Mouse (Mus musculus) embryonic facial prominence, embryonic 11.5 days (tissue): ENCODE measurements around the gene Hoxd8. TPM values are rescaled to one million over a fixed set of nuclear protein-coding genes. Genes with fewer than 3 reads are reported as not detected.

Source experiments
- ATAC-seq: fragments of 200-750 bp; cut with Nextera tagmentation; replicated peaks from 2 replicates; pipeline ENCODE4 v1.8.0; 2017; ENCODE audit warnings: low read depth; ENCODE audit not compliant: insufficient number of reproducible peaks, low FRiP score, low TSS enrichment
- DNase-seq: peaks from one replicate; pipeline ENCODE4 v3.0.0-alpha.2; 2015; ENCODE audit warnings: low spot score
- H3K27ac ChIP-seq: fragments of 300-500 bp; sonication (generic); replicated peaks from 2 replicates; pipeline ENCODE4 v1.5.1; 2014; ENCODE audit warnings: mild to moderate bottlenecking, low read depth, low read length, control low read depth
- H3K27me3 ChIP-seq: fragments of 300-500 bp; sonication (generic); 2 replicates; pipeline ENCODE4 v1.6.1; 2014; ENCODE audit warnings: mild to moderate bottlenecking, low read length, moderate library complexity, mixed read lengths; ENCODE audit not compliant: control insufficient read depth, insufficient read depth
- H3K36me3 ChIP-seq: fragments of 300-500 bp; sonication (generic); replicated peaks from 2 replicates; pipeline ENCODE4 v1.6.1; 2014; ENCODE audit warnings: low read depth, mild to moderate bottlenecking, low read length, moderate library complexity, mixed read lengths; ENCODE audit not compliant: control insufficient read depth, insufficient read depth
- H3K4me1 ChIP-seq: fragments of 300-500 bp; sonication (generic); 2 replicates; pipeline ENCODE4 v1.6.1; 2014; ENCODE audit warnings: low read length, mixed read lengths; ENCODE audit not compliant: control insufficient read depth, insufficient read depth
- H3K4me2 ChIP-seq: fragments of 300-500 bp; sonication (generic); 2 replicates; pipeline ENCODE4 v1.6.1; 2014; ENCODE audit warnings: low read depth, mild to moderate bottlenecking, control low read depth, low read length, moderate library complexity
- H3K4me3 ChIP-seq: fragments of 300-500 bp; sonication (generic); 2 replicates; pipeline ENCODE4 v1.5.1; 2014; ENCODE audit warnings: low read depth, low read length, control low read depth
- H3K9ac ChIP-seq: fragments of 300-500 bp; sonication (generic); replicated peaks from 2 replicates; pipeline ENCODE4 v1.6.1; 2014; ENCODE audit warnings: mild to moderate bottlenecking, control low read depth, low read length
- H3K9me3 ChIP-seq: fragments of 300-500 bp; sonication (generic); replicated peaks from 2 replicates; pipeline ENCODE4 v1.6.1; 2016; ENCODE audit warnings: mild to moderate bottlenecking, low read length, inconsistent platforms, mixed read lengths; ENCODE audit not compliant: control insufficient read depth
- WGBS: fragments of 180-500 bp; shearing (Covaris S2); extraction: QIAGEN DNeasy Blood & Tissue Kit; methylation state at CpG from one replicate; pipeline ENCODE4 v1.1.7; 2014; 5-methylcytosine and 5-hydroxymethylcytosine counted together
- polyA plus RNA-seq: library from polyadenylated mRNA; unstranded; fragments of >200 nt; fragmentation: Nextera tagmentation; extraction: Ambion mirVana; gene quantifications from 2 replicates; pipeline ENCODE4 v1.2.1, GENCODE M21; 2014

Hoxd8 gene
- polyA plus RNA-seq, 1 experiment from 2014 or later: 0.18 TPM

DNA sequence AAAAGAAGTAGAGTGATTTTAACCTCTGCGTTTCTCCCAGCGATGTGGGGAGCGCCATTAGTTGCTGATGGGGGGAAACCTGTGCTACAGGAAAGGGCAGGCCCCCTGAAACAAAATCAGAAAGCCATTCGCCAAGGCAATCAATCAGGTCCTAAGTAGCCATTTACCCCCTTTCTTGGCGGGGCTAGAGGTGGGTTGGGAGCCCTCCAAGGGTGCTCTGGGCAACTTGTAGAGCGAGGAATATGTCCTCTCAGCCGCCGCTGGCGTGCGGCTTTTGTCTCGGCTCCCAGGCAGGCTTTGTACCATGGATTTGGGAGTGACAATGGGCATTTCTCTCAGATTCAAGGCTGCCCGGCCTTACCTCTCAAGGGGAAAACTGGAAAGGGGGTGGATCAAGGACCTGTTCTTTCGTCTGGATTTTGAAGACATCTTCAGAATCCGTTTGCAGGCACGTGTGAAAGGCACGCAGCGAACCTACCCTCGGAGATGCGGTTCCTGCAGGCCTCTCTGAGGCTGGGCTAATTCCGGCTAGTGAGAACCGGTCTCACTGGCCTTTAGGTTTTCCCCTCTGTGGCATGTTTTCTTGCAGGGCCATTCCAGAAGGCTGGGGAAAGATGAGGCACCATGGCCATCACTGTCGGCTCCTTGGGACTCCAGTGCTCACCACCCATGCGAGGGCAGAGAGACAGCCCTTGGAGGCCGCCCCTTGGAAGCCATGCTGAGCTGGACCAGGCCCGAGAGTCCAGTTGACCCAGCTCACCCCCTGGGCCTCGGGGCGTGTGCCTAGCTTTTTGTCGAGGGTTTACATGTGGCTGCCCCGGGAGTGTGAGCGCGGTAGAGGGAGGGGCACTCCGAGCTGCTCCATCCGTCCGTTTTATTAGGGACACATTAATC is 7.7 kb upstream of the Hoxd8 start:
- Histone ChIP-seq H3K9me3 (no peaks in the 10 kb centered on the region), H3K4me2 (no peak overlapping the region), H3K27me3 (peaks cover 90% of the 10 kb centered on the region), H3K4me3 (no peak overlapping the region), H3K27ac (no peak overlapping the region), H3K4me1 (no peaks in the 10 kb centered on the region; the same call in 1 of the 2 replicates), H3K36me3 (no peaks in the 10 kb centered on the region), H3K9ac (no peak overlapping the region)
- DNase-seq (no peak), ATAC-seq (no peak)
- WGBS: under 1% methylated on average over 34 of the region's 34 CpGs

DNA sequence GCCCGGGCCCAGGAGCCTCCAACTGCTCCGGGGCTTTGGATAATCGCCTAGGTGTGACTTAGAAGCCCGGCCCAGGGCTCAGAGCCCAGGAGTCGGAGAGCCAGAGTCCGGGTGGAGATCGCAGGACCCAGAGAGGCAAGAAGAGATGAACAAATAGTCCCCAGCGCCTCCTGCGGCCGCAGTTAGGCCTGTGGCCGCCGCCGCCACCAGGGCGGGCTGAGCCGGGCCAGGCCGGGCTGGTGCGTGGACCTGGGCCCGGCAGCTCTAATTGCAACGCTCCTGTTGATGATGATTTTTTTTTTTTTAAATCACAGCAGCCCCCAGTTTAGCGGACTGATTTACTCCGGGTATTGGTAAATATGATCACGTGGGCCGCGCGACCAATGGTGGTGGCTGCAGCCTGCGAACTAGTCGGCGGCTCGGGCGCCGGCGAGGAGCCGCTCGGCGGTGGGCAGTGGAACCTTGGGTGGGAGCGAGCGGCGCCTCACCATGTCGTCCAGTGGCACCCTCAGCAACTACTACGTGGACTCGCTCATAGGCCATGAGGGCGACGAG is 6.8 kb upstream of the Hoxd8 start, which contains the start of gene Hoxd9:
Gene Hoxd9, plus strand, starts transcription at position 161 of the 555 bp plus-strand sequence.
- DNase-seq (no peak), ATAC-seq (peak; percentile 57; the same call in 1 of the 2 replicates)
- Histone ChIP-seq H3K9ac (no peak within 1 kb of the TSS), H3K4me3 (peak within 1 kb of the TSS; percentile 30), H3K27me3 (peaks cover 85% of the 10 kb centered on the region), H3K9me3 (no peaks in the 10 kb centered on the region), H3K4me1 (no peaks in the 10 kb centered on the region; the same call in 1 of the 2 replicates), H3K4me2 (peak within 1 kb of the TSS; percentile 46), H3K27ac (no peak within 1 kb of the TSS), H3K36me3 (no peaks in the 10 kb centered on the region)
- under 1% methylated on average over 43 of the region's 43 CpGs for WGBS

DNA sequence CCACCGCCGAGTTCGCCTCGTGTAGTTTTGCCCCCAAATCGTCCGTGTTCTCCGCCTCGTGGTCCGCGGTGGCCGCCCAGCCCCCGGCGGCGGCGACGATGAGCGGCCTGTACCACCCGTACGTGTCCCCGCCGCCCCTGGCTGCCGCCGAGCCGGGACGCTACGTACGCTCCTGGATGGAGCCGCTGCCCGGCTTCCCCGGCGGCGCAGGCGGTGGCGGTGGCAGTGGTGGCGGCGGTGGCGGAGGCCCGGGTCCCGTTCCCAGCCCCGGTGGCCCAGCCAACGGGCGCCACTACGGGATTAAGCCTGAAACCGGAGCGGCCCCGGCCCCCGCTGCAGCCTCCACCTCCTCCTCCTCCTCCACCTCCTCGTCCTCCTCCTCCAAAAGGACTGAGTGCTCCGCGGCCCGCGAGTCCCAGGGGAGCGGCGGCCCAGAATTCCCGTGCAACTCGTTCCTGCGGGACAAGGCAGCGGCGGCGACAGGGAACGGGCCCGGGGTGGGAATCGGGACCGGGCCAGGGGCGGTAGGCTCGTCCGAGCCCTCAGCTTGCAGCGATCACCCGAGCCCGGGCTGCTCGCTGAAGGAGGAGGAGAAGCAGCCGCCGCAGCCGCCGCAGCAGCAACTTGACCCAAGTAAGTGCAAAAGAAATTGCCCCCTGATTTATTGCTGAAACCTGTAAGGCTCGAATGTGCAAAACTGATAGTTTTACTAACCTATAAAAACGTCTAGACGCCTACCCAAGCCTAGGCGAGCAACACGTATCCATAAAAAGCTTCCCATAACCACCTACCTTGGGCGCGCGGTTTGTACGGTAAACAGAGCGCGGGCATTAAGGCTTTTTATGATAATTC is 6.0 kb upstream of the Hoxd8 start:
- no peak overlapping the region for H3K27ac ChIP-seq
- peaks cover 81% of the 10 kb centered on the region for H3K27me3 ChIP-seq
- DNase-seq: no peak
- H3K4me2 ChIP-seq: peak overlapping the region; percentile 46
- H3K9ac ChIP-seq: no peak overlapping the region
- peak overlapping the region; percentile 30 for H3K4me3 ChIP-seq
- no peaks in the 10 kb centered on the region for H3K9me3 ChIP-seq
- under 1% methylated on average over 70 of the region's 86 CpGs for WGBS
- ATAC-seq: no peak
- H3K4me1 ChIP-seq: no peaks in the 10 kb centered on the region; the same call in 1 of the 2 replicates
- H3K36me3 ChIP-seq: no peaks in the 10 kb centered on the region

DNA sequence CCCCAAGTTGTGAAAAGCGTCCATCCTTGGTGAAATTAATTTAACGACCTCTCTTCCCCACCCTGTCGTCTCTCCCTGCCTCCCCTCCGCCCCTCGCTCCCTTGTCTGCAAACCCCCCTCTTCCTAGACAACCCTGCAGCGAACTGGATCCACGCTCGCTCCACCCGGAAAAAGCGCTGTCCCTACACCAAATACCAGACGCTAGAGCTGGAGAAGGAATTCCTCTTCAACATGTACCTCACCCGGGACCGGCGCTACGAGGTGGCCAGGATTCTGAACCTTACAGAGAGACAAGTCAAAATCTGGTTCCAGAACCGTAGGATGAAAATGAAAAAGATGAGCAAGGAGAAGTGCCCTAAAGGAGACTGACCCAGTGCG is 5.4 kb upstream of the Hoxd8 start:
- Histone ChIP-seq H3K9me3 (no peaks in the 10 kb centered on the region), H3K27me3 (peaks cover 81% of the 10 kb centered on the region), H3K9ac (no peak overlapping the region), H3K4me3 (no peak overlapping the region), H3K27ac (no peak overlapping the region), H3K4me2 (no peak overlapping the region), H3K4me1 (no peaks in the 10 kb centered on the region; the same call in 1 of the 2 replicates), H3K36me3 (no peaks in the 10 kb centered on the region)
- WGBS: under 1% methylated on average over 17 of the region's 17 CpGs
- ATAC-seq (no peak), DNase-seq (no peak)

DNA sequence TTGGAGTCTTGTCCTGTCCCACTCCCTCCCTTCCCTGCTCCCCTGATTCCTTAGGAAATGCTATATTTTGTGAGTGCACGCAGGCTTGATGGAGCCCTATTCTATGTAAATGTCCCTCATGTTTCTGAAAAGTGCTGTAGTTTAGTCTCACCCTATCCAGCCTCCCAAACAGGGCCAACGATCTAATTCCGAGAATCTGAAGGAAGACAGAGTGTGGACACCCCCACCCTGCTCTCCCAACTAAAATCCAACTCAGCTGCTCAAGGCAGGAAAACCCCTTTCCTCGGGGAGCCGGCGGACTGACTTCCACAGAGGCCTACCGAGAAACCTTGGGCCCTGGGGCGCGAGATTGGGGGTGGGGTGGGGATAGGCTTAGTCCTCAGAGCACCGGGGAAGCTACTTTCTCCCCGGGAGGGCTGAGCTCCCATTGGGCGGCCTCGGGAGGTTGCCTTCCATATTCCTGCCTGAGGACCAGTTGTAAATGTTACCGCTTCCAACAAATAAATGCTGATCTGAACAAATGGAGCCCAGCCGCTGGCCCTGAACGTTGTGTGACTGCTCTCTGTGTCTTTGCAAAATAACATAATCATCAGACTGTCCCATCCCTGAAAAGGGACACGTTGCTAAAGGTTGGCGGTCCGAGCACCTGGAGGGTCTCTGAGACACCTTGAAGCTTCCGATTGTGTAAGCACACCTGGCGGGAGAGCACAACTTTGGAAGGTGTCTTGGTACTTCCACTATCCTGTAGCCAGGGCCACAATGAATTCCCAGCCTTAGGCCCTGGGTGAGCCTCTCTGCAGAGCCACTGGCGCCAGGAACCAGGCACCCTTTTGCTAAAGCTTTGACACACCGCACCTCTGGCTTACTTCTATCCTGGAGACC is 4.5 kb upstream of the Hoxd8 start:
- Histone ChIP-seq H3K27ac (no peak overlapping the region), H3K27me3 (peaks cover 85% of the 10 kb centered on the region), H3K9ac (no peak overlapping the region), H3K4me1 (peaks cover 5% of the 10 kb centered on the region), H3K4me3 (no peak overlapping the region), H3K9me3 (no peaks in the 10 kb centered on the region), H3K36me3 (no peaks in the 10 kb centered on the region), H3K4me2 (no peak overlapping the region)
- 2% methylated on average over 23 of the region's 23 CpGs for WGBS
- DNase-seq: no peak
- ATAC-seq: no peak

DNA sequence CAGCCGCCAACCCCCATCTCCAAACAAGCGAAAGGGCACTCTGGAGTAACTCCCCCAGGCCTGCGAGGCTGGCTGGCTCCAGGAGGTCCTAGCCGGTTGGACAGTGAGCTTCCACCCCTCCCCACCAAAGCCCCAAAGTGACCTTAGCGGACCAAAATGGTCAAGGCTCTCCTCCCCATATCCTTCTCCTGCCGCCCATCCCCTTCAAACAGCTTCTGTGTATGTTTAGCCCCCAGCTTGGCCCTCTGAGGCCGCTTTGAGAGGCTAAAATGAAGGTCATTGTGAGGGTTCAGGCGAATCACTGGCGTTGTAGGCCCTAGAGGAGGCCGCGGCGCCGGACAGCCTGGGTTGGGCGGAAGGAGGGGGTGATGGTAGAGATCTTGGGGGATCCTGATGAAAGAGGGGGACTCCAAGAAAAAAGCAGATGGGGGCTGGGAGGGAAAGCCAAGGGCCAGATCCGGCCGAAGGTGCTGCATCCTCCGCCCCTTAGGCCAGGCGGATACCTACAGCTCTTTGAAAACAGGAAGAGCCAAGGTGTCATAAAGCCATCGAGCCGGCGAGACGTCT is 3.8 kb upstream of the Hoxd8 start:
- Histone ChIP-seq H3K4me2 (no peak overlapping the region), H3K27ac (no peak overlapping the region), H3K4me1 (peaks cover 12% of the 10 kb centered on the region), H3K36me3 (no peaks in the 10 kb centered on the region), H3K27me3 (peaks cover 85% of the 10 kb centered on the region), H3K9me3 (no peaks in the 10 kb centered on the region), H3K4me3 (no peak overlapping the region), H3K9ac (no peak overlapping the region)
- no peak for DNase-seq
- ATAC-seq: no peak
- WGBS: 1% methylated on average over 22 of the region's 22 CpGs
